Mouse (Mus musculus): ENCODE data around the gene Stub1.

GRCm38 (mm10) chr17:25877025-25877424 is 43.8 kb upstream of the Stub1 start:
- TF ChIP-seq CTCF (IDR thresholded peaks at IDR 0.05; ENCODE audit: control insufficient read depth, insufficient read depth, insufficient replicate concordance, low read depth, low read length) (no peak), POLR2A (IDR thresholded peaks at IDR 0.05; ENCODE audit: control insufficient read depth, low read depth, low read length) (no peak)

Measured in testis, adult 2 months (tissue).